Mouse (Mus musculus) neural tube, embryonic 15.5 days (tissue): Measurements from ENCODE around the gene Immp2l. TPM values are rescaled to one million over a fixed set of nuclear protein-coding genes. Genes with fewer than 3 reads are reported as not detected.
A peak's percentile ranks its signal among the peaks of the same experiment; 100 is the strongest.

Experiments used
- ATAC-seq: fragments of 200-750 bp; cut with Nextera tagmentation; 2 replicates; pipeline ENCODE4 v1.8.0; 2017; ENCODE audit warnings: mild to moderate bottlenecking, moderate TSS enrichment, moderate library complexity; ENCODE audit not compliant: low FRiP score
- H3K27ac ChIP-seq: fragments of 300-500 bp; sonication (generic); replicated peaks from 2 replicates; pipeline ENCODE4 v1.5.1; 2015; ENCODE audit warnings: mild to moderate bottlenecking, inconsistent platforms
- H3K27me3 ChIP-seq: fragments of 300-500 bp; sonication (generic); replicated peaks from 2 replicates; pipeline ENCODE4 v1.6.1; 2015; ENCODE audit warnings: inconsistent platforms
- H3K36me3 ChIP-seq: fragments of 300-500 bp; sonication (generic); 2 replicates; pipeline ENCODE4 v1.6.1; 2015; ENCODE audit warnings: inconsistent platforms
- H3K4me1 ChIP-seq: fragments of 300-500 bp; sonication (generic); 2 replicates; pipeline ENCODE4 v1.6.1; 2015; ENCODE audit warnings: inconsistent platforms
- H3K4me2 ChIP-seq: fragments of 300-500 bp; sonication (generic); 2 replicates; pipeline ENCODE4 v1.6.1; 2015; ENCODE audit warnings: inconsistent platforms, mild to moderate bottlenecking, moderate library complexity
- H3K4me3 ChIP-seq: fragments of 300-500 bp; sonication (generic); replicated peaks from 2 replicates; pipeline ENCODE4 v1.5.1; 2015; ENCODE audit warnings: mild to moderate bottlenecking, inconsistent platforms
- H3K9ac ChIP-seq: fragments of 300-500 bp; sonication (generic); replicated peaks from 2 replicates; pipeline ENCODE4 v1.6.1; 2015; ENCODE audit warnings: mild to moderate bottlenecking, inconsistent platforms
- H3K9me3 ChIP-seq: fragments of 300-500 bp; sonication (generic); replicated peaks from 2 replicates; pipeline ENCODE4 v1.6.1; 2016; ENCODE audit warnings: inconsistent platforms
- WGBS: fragments of 180-500 bp; shearing (Covaris S2); methylation state at CpG from one replicate; pipeline ENCODE4 v1.1.7; 2015; ENCODE audit warnings: mixed read lengths; 5-methylcytosine and 5-hydroxymethylcytosine counted together
- polyA plus RNA-seq: library from polyadenylated mRNA; unstranded; fragments of >200 nt; fragmentation: Nextera tagmentation; extraction: Ambion mirVana; gene quantifications from 2 replicates; pipeline ENCODE4 v1.2.1, GENCODE M21; 2015

Gene Immp2l
- polyA plus RNA-seq, 1 experiment from 2014 or later, result 5.8 TPM

- WGBS, result 29% methylated on average over 3 of the region's 3 CpGs
- H3K27ac ChIP-seq, result no peak overlapping the region
- H3K9ac ChIP-seq, result no peak overlapping the region
- 0 out of 2 replicates have a peak, but pooled peaks cover 3% of the 10 kb centered on the region for H3K4me1 ChIP-seq
- no peaks in the 10 kb centered on the region for H3K9me3 ChIP-seq
- no peak overlapping the region for H3K4me3 ChIP-seq
- H3K4me2 ChIP-seq, result no peak overlapping the region
- no peaks in the 10 kb centered on the region for H3K27me3 ChIP-seq
- ATAC-seq, result no peak
- H3K36me3 ChIP-seq, result no peaks in the 10 kb centered on the region
These were observed 385.5 kb downstream of the Immp2l start for GRCm38 (mm10) chr12:41409431-41409830.

GRCm38 (mm10) chr12:41416635-41417034, 392.7 kb downstream of the Immp2l start:
- Histone ChIP-seq H3K4me1 (no peaks in the 10 kb centered on the region), H3K36me3 (no peaks in the 10 kb centered on the region), H3K27ac (no peak overlapping the region), H3K27me3 (no peaks in the 10 kb centered on the region), H3K9me3 (no peaks in the 10 kb centered on the region), H3K9ac (no peak overlapping the region), H3K4me3 (no peak overlapping the region), H3K4me2 (no peak overlapping the region)
- ATAC-seq, result no peak

GRCm38 (mm10) chr12:41417099-41417498, 393.2 kb downstream of the Immp2l start:
- WGBS, result 70% methylated on average over 3 of the region's 3 CpGs
- Histone ChIP-seq H3K9ac (no peak overlapping the region), H3K36me3 (no peaks in the 10 kb centered on the region), H3K27ac (no peak overlapping the region), H3K27me3 (no peaks in the 10 kb centered on the region), H3K4me2 (no peak overlapping the region), H3K4me3 (no peak overlapping the region), H3K9me3 (no peaks in the 10 kb centered on the region), H3K4me1 (no peaks in the 10 kb centered on the region)
- no peak for ATAC-seq

- H3K9me3 ChIP-seq, result no peaks in the 10 kb centered on the region
- 73% methylated on average over 4 of the region's 4 CpGs for WGBS
- no peak overlapping the region for H3K4me3 ChIP-seq
- H3K36me3 ChIP-seq, result no peaks in the 10 kb centered on the region
- no peaks in the 10 kb centered on the region for H3K27me3 ChIP-seq
- H3K27ac ChIP-seq, result no peak overlapping the region
- no peaks in the 10 kb centered on the region for H3K4me1 ChIP-seq
- no peak overlapping the region for H3K9ac ChIP-seq
- ATAC-seq, result no peak
- no peak overlapping the region for H3K4me2 ChIP-seq
These were observed 394.1 kb downstream of the Immp2l start for GRCm38 (mm10) chr12:41417961-41418360.

- Histone ChIP-seq H3K4me1 (no peaks in the 10 kb centered on the region; the same call in 1 of the 2 replicates), H3K4me2 (no peak overlapping the region), H3K36me3 (no peaks in the 10 kb centered on the region), H3K27me3 (no peaks in the 10 kb centered on the region), H3K4me3 (no peak overlapping the region), H3K9ac (no peak overlapping the region), H3K27ac (no peak overlapping the region), H3K9me3 (no peaks in the 10 kb centered on the region)
- 50% methylated on average over 9 of the region's 9 CpGs for WGBS
- ATAC-seq, result peak; percentile 31; the same call in 1 of the 2 replicates
These were observed 401.3 kb downstream of the Immp2l start for GRCm38 (mm10) chr12:41425101-41425679.

GRCm38 (mm10) chr12:41427464-41427863, 403.6 kb downstream of the Immp2l start:
- Histone ChIP-seq H3K27ac (no peak overlapping the region), H3K4me1 (no peaks in the 10 kb centered on the region; the same call in 1 of the 2 replicates), H3K4me2 (no peak overlapping the region), H3K4me3 (no peak overlapping the region), H3K9me3 (no peaks in the 10 kb centered on the region), H3K36me3 (no peaks in the 10 kb centered on the region), H3K9ac (no peak overlapping the region), H3K27me3 (no peaks in the 10 kb centered on the region)
- 48% methylated on average over 5 of the region's 5 CpGs for WGBS
- ATAC-seq, result no peak

- Histone ChIP-seq H3K36me3 (no peaks in the 10 kb centered on the region), H3K9me3 (no peaks in the 10 kb centered on the region), H3K4me3 (no peak overlapping the region), H3K27ac (no peak overlapping the region), H3K27me3 (no peaks in the 10 kb centered on the region), H3K9ac (no peak overlapping the region), H3K4me1 (no peaks in the 10 kb centered on the region; the same call in 1 of the 2 replicates), H3K4me2 (no peak overlapping the region)
- no peak for ATAC-seq
These were observed 404.9 kb downstream of the Immp2l start for GRCm38 (mm10) chr12:41428806-41429205.

- H3K27ac ChIP-seq, result no peak overlapping the region
- H3K27me3 ChIP-seq, result no peaks in the 10 kb centered on the region
- ATAC-seq, result no peak
- no peak overlapping the region for H3K4me3 ChIP-seq
- no peaks in the 10 kb centered on the region for H3K9me3 ChIP-seq
- no peak overlapping the region for H3K4me2 ChIP-seq
- H3K36me3 ChIP-seq, result no peaks in the 10 kb centered on the region
- H3K4me1 ChIP-seq, result no peaks in the 10 kb centered on the region
- no peak overlapping the region for H3K9ac ChIP-seq
- 72% methylated on average over 5 of the region's 5 CpGs for WGBS
These were observed 412.5 kb downstream of the Immp2l start for GRCm38 (mm10) chr12:41436206-41436985.

GRCm38 (mm10) chr12:41438446-41438845, 414.6 kb downstream of the Immp2l start:
- ATAC-seq, result no peak
- Histone ChIP-seq H3K4me1 (no peaks in the 10 kb centered on the region), H3K9me3 (no peaks in the 10 kb centered on the region), H3K27ac (no peak overlapping the region), H3K4me3 (no peak overlapping the region), H3K36me3 (no peaks in the 10 kb centered on the region), H3K4me2 (no peak overlapping the region), H3K27me3 (no peaks in the 10 kb centered on the region), H3K9ac (no peak overlapping the region)
- WGBS, result 40% methylated on average over 4 of the region's 4 CpGs

- no peak overlapping the region for H3K4me2 ChIP-seq
- 92% methylated on average over 3 of the region's 3 CpGs for WGBS
- peaks cover 6% of the 10 kb centered on the region; the same call in 1 of the 2 replicates for H3K4me1 ChIP-seq
- H3K36me3 ChIP-seq, result no peaks in the 10 kb centered on the region
- no peak overlapping the region for H3K27ac ChIP-seq
- no peak overlapping the region for H3K4me3 ChIP-seq
- no peak for ATAC-seq
- no peaks in the 10 kb centered on the region for H3K9me3 ChIP-seq
- H3K27me3 ChIP-seq, result no peaks in the 10 kb centered on the region
- H3K9ac ChIP-seq, result no peak overlapping the region
These were observed 444.6 kb downstream of the Immp2l start for GRCm38 (mm10) chr12:41468374-41468991.

- H3K4me3 ChIP-seq, result no peak overlapping the region
- ATAC-seq, result 0 out of 2 replicates have a peak, but pooled peaks have one; percentile 28
- no peaks in the 10 kb centered on the region for H3K36me3 ChIP-seq
- H3K9me3 ChIP-seq, result no peaks in the 10 kb centered on the region
- H3K9ac ChIP-seq, result no peak overlapping the region
- peaks cover 6% of the 10 kb centered on the region; the same call in 1 of the 2 replicates for H3K4me1 ChIP-seq
- no peaks in the 10 kb centered on the region for H3K27me3 ChIP-seq
- H3K27ac ChIP-seq, result no peak overlapping the region
- no peak overlapping the region for H3K4me2 ChIP-seq
- WGBS, result 53% methylated on average over 6 of the region's 6 CpGs
These were observed 445.4 kb downstream of the Immp2l start for GRCm38 (mm10) chr12:41469096-41469801.
